Mouse (Mus musculus): ENCODE measurements around the gene Ccnb1. TPM values are rescaled to one million over a fixed set of nuclear protein-coding genes. Genes with fewer than 3 reads are reported as not detected.
A peak's percentile ranks its signal among the peaks of the same experiment; 100 is the strongest.

Ccnb1 gene
- polyA plus RNA-seq, 1 experiment, result 1.6 TPM

- peaks cover 39% of the 10 kb centered on the region for H3K4me1 ChIP-seq (ENCODE audit: control insufficient read depth)
- no peaks in the 10 kb centered on the region for H3K9me3 ChIP-seq (ENCODE audit: control insufficient read depth, low read length)
- H3K36me3 ChIP-seq (ENCODE audit: control insufficient read depth), result peaks cover 32% of the 10 kb centered on the region
- TF ChIP-seq GATA1 (IDR thresholded peaks at IDR 0.05; ENCODE audit: low read length), result no peak
- TF ChIP-seq TAL1 (IDR thresholded peaks at IDR 0.05; ENCODE audit: low read length), result no peak
- H3K4me3 ChIP-seq (replicated peaks), result peak overlapping the region; percentile 82
- no peaks in the 10 kb centered on the region for H3K27me3 ChIP-seq (ENCODE audit: control insufficient read depth)
Measured at GRCm38 (mm10) chr13:100730153-100730860, 56.1 kb downstream of the Ccnb1 start.

Other genes starting within 250 kb of the Ccnb1 start
- not detected in 2 replicates for gene Ocln, start 233.9 kb downstream of the Ccnb1 start, polyA plus RNA-seq (2012)
- not detected in 2 replicates for gene Marveld2, start 169.6 kb downstream of the Ccnb1 start, polyA plus RNA-seq (2012)
- 1.3 and 2.1 TPM in 2 replicates for gene Ak6, start 135.6 kb downstream of the Ccnb1 start, polyA plus RNA-seq (2012)
- gene Rad17, start 135.5 kb downstream of the Ccnb1 start, polyA plus RNA-seq (2012), result 1.4 TPM in 2 replicates
- gene Taf9, start 135.0 kb downstream of the Ccnb1 start, polyA plus RNA-seq (2012), result 1.3 and 2.1 TPM in 2 replicates
- not detected in 2 replicates for gene Ccdc125, start 116.9 kb downstream of the Ccnb1 start, polyA plus RNA-seq (2012)
- gene Cdk7, start 55.6 kb downstream of the Ccnb1 start, polyA plus RNA-seq (2012), result 0.42 and 0.98 TPM in 2 replicates
- gene Mrps36, start 41.9 kb downstream of the Ccnb1 start, polyA plus RNA-seq (2012), result 19.3 and 24.9 TPM in 2 replicates
- 4.0 and 4.3 TPM in 2 replicates for gene Cenph, start 10.7 kb downstream of the Ccnb1 start, polyA plus RNA-seq (2012)
- 0.15 TPM in 2 replicates for gene Slc30a5, start 46.9 kb upstream of the Ccnb1 start, polyA plus RNA-seq (2012)